Mouse (Mus musculus) lung, embryonic 16.5 days (tissue): ENCODE results near the gene B4galt5. TPM values are rescaled to one million over a fixed set of nuclear protein-coding genes. Genes with fewer than 3 reads are reported as not detected.
A peak's percentile ranks its signal among the peaks of the same experiment; 100 is the strongest.

Experiments used
- ATAC-seq: fragments of 200-750 bp; cut with Nextera tagmentation; 2 replicates; pipeline ENCODE4 v1.8.0; 2017; ENCODE audit warnings: low read depth, mild to moderate bottlenecking, moderate library complexity
- H3K27ac ChIP-seq: fragments of 300-500 bp; sonication (generic); 2 replicates; pipeline ENCODE4 v1.5.1; 2014; ENCODE audit warnings: mild to moderate bottlenecking, control low read depth, low read length
- H3K27me3 ChIP-seq: fragments of 300-500 bp; sonication (generic); 2 replicates; pipeline ENCODE4 v1.6.1; 2014; ENCODE audit warnings: low read depth, low read length, mixed read lengths; ENCODE audit not compliant: control insufficient read depth, insufficient read depth
- H3K36me3 ChIP-seq: fragments of 300-500 bp; sonication (generic); 2 replicates; pipeline ENCODE4 v1.6.1; 2014; ENCODE audit warnings: low read length; ENCODE audit not compliant: control insufficient read depth, insufficient read depth
- H3K4me1 ChIP-seq: fragments of 300-500 bp; sonication (generic); replicated peaks from 2 replicates; pipeline ENCODE4 v1.6.1; 2014; ENCODE audit warnings: low read length, mixed read lengths; ENCODE audit not compliant: control insufficient read depth, insufficient read depth
- H3K4me2 ChIP-seq: fragments of 300-500 bp; sonication (generic); 2 replicates; pipeline ENCODE4 v1.6.1; 2014; ENCODE audit warnings: low read depth, low read length, control low read depth
- H3K4me3 ChIP-seq: fragments of 300-500 bp; sonication (generic); 2 replicates; pipeline ENCODE4 v1.5.1; 2014; ENCODE audit warnings: mild to moderate bottlenecking, low read length, control low read depth
- H3K9ac ChIP-seq: fragments of 300-500 bp; sonication (generic); 2 replicates; pipeline ENCODE4 v1.6.1; 2014; ENCODE audit warnings: low read length, control low read depth
- H3K9me3 ChIP-seq: fragments of 300-500 bp; sonication (generic); 2 replicates; pipeline ENCODE4 v1.6.1; 2016; ENCODE audit warnings: low read length; ENCODE audit not compliant: control insufficient read depth
- WGBS: fragments of 180-500 bp; shearing (Covaris S2); extraction: QIAGEN DNeasy Blood & Tissue Kit; methylation state at CpG from one replicate; pipeline ENCODE4 v1.1.7; 2014; 5-methylcytosine and 5-hydroxymethylcytosine counted together
- polyA plus RNA-seq: library from polyadenylated mRNA; unstranded; fragments of >200 nt; fragmentation: Nextera tagmentation; extraction: Ambion mirVana; gene quantifications from 2 replicates; pipeline ENCODE4 v1.2.1, GENCODE M21; 2015

Gene B4galt5
- polyA plus RNA-seq, 1 experiment from 2014 or later: 7.3 TPM

DNA sequence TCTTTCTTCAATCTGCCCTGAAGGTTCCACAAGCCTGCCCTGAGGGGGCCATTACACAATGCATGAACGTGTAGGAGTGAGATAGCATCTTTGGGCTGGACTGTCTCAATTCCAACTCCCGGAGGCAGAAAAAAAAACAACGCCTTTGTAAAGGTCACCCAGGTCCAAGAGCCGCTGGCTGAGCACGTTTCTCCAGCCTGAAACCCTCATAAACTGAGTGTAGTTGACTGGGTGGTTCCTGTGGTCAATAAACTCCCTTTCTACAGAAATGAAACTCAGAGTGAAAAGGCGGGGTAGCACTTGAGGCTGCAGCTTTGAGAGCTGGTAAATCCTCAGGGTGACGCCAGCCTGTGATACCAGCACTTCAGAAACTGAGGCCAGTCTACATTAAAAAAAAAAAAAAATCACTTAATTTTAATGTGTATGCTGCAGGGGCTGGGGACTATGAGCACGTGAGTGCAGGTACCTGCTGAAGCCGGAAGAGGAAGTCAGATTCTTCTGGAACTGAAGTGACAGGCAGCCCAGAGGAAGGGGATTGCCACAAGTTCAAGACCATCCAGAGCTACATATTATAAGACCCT, 2.5 kb upstream of the B4galt5 start:
- peak overlapping the region; percentile 2; the same call in 1 of the 2 replicates for H3K4me2 ChIP-seq
- 31% methylated on average over 9 of the region's 9 CpGs for WGBS

DNA sequence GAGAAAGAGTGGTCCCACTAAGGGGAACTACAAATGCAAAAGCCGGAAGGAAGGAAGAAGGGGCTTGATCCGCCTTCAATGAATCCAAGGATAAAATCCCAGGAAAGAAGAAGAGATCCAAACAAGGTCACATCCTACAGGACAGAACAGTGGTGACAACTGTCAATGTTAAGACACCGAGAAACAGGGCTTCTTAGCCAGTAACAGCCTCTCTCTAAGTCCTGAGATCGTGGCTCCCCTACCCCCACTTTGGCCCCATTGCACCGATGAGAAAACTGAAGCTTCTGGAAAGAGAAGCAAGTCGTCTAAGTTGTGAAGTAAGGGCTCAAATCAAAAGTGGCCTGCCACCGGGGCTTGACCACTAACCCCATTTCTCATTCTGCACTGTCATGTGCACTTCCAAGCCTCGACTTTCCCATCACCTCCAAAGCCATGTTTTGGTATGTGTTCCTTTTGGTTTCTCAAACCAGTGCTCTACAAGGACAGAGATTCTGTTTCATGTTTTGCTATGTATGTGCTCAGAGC, 1.2 kb upstream of the B4galt5 start:
- 44% methylated on average over 8 of the region's 8 CpGs for WGBS
- Histone ChIP-seq H3K4me1 (peaks cover 20% of the 10 kb centered on the region), H3K4me3 (no peak overlapping the region), H3K27me3 (no peaks in the 10 kb centered on the region), H3K4me2 (peak overlapping the region; percentile 91), H3K27ac (no peak overlapping the region), H3K9ac (no peak overlapping the region), H3K9me3 (no peaks in the 10 kb centered on the region), H3K36me3 (no peaks in the 10 kb centered on the region)
- ATAC-seq: no peak

More for the DNA sequence above, 2.5 kb upstream of the B4galt5 start:
- H3K27ac ChIP-seq: peak overlapping the region; percentile 50
- no peak for ATAC-seq
- no peaks in the 10 kb centered on the region for H3K27me3 ChIP-seq
- no peaks in the 10 kb centered on the region for H3K36me3 ChIP-seq
- H3K4me1 ChIP-seq: peaks cover 20% of the 10 kb centered on the region
- no peak overlapping the region for H3K9ac ChIP-seq
- H3K9me3 ChIP-seq: no peaks in the 10 kb centered on the region
- H3K4me3 ChIP-seq: no peak overlapping the region

DNA sequence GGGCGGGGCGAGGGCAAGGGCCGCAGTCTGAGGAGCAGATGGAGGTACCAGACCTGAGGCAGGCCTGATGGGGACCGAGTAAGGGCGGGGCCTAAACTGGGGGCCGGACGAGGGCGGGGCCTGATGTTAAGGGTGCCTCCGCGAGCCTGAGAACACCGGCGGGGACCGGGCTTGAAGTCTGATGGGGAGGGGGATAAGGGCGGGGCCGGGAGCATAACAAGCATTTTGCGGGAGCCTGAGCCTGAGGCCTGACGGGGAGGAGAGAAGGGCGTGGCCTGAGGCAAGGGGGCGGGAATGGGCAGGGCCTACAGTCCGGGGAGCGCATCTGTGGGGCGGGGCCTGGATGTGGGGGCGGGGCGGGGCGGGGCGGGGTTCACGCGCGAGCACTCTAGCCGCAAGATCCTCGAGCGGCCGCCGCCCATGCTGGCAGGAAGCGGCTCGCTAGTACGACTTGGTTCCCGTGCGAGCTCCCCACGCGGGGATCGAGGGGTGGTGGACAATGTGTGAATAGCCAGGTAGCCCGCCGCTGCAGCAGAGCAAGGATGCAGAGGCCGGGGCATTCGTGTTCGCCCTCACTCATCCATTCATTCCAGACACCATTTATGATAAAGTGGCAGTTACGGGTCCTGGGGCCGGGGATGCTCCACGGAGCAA, 427 bp upstream of the B4galt5 start:
- ATAC-seq: peak; percentile 97
- Histone ChIP-seq H3K27me3 (no peaks in the 10 kb centered on the region), H3K9ac (peak overlapping the region; percentile 83), H3K4me2 (peak overlapping the region; percentile 91), H3K36me3 (no peaks in the 10 kb centered on the region), H3K4me1 (peaks cover 16% of the 10 kb centered on the region), H3K27ac (no peak overlapping the region), H3K9me3 (no peaks in the 10 kb centered on the region), H3K4me3 (peak overlapping the region; percentile 81)
- 2% methylated on average over 37 of the region's 50 CpGs for WGBS

DNA sequence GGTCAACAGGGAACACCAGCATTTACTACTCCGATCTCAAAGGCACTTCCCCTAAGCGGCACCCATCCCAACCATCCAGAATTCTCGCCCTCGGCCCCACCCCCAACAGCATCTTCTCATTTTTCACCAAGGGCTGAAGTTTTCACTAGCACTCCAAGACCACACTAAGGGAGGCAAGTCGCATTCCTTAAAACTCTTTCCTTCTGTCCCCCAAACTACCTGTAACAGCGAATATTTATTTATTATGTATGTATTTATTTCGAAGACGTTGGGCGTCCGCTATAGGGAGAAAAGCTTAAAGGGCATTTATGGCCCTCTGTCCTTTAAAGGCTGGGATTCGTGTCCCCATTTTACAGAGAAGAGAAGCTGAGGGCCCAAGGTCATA, 1.0 kb downstream of the B4galt5 start:
- peak overlapping the region; percentile 83 for H3K9ac ChIP-seq
- H3K27me3 ChIP-seq: no peaks in the 10 kb centered on the region
- no peak overlapping the region for H3K27ac ChIP-seq
- peaks cover 16% of the 10 kb centered on the region for H3K4me1 ChIP-seq
- peak overlapping the region; percentile 91 for H3K4me2 ChIP-seq
- peak overlapping the region; percentile 81 for H3K4me3 ChIP-seq
- H3K9me3 ChIP-seq: no peaks in the 10 kb centered on the region
- 4% methylated on average over 11 of the region's 11 CpGs for WGBS
- no peaks in the 10 kb centered on the region for H3K36me3 ChIP-seq
- no peak for ATAC-seq

- Histone ChIP-seq H3K4me3 (peak overlapping the region; percentile 81; the same call in 1 of the 2 replicates), H3K27ac (no peak overlapping the region)
- no peak for ATAC-seq
These were observed 1.6 kb downstream of the B4galt5 start for GRCm38 (mm10) chr2:167347361-167347760.

DNA sequence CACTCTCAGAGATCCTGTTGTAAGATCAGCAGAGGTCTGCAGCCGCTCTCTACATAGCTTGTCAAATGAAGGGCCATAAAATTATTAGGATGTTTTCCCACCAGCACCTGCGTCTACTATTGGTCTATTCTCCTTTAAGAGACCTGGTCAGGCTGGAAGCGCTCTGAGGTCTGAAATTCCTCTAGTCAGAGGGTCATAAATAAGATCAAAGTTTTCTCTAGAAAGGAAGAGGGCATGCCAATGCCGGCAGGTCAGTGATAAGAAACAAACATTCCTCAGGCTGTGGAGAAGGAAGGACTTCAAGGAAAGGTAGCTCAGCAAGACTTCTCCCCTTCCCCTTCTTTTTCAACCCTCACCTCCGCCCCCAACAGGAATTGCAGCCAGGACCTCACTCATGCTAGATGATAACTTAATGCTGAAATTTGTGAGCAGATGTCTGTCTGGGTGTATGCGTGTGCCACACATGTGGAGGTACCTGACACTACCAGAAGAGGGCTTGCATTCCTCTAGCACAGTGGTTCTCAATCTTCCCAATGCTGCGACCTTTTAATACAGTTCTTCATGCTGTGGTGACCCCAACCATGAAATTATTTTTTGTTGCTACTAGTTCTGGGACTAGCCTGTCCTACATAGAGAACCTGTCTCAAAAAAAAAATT, 3.3 kb downstream of the B4galt5 start:
- no peak overlapping the region for H3K4me2 ChIP-seq
- peaks cover 14% of the 10 kb centered on the region for H3K4me1 ChIP-seq
- H3K36me3 ChIP-seq: no peaks in the 10 kb centered on the region
- no peak overlapping the region for H3K4me3 ChIP-seq
- WGBS: 41% methylated on average over 7 of the region's 7 CpGs
- ATAC-seq: no peak
- H3K9me3 ChIP-seq: no peaks in the 10 kb centered on the region
- no peak overlapping the region for H3K27ac ChIP-seq
- no peaks in the 10 kb centered on the region for H3K27me3 ChIP-seq
- no peak overlapping the region for H3K9ac ChIP-seq

More at GRCm38 (mm10) chr2:167347361-167347760, 1.6 kb downstream of the B4galt5 start:
- Histone ChIP-seq H3K36me3 (no peaks in the 10 kb centered on the region), H3K9me3 (no peaks in the 10 kb centered on the region), H3K4me2 (peak overlapping the region; percentile 91), H3K9ac (no peak overlapping the region), H3K27me3 (no peaks in the 10 kb centered on the region), H3K4me1 (peaks cover 16% of the 10 kb centered on the region)
- 66% methylated on average over 4 of the region's 4 CpGs for WGBS

DNA sequence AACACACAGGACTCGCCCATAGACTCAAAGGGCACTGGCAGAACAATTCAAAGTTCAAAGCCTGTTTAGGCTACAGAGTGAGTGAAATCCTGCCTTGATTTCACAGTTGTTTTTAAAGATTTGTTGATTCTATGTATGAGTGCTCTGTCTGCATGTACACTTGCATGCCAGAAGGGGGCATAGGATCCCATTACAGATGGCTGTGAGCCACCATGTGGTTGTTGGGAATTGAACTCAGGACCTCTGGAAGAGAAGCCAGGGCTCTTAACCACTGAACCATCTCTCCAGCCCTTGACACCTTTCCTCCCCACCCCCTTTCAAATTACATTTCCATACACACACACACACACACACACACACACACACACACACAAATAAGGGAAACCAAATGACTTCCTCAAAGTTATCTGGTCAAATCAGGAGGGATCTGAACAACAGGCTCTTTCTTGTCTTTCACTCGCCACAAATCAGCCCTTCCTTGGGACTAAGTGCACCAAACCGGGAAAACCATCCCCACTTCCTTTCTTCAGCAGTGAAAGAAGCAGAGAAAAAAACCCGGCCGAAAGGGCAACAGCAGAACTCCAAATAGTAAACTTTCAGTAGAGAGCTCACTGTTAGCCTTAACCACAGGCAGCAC, 4.0 kb downstream of the B4galt5 start:
- Histone ChIP-seq H3K4me3 (no peak overlapping the region), H3K27ac (no peak overlapping the region), H3K36me3 (no peaks in the 10 kb centered on the region), H3K9ac (no peak overlapping the region), H3K4me1 (peaks cover 9% of the 10 kb centered on the region), H3K9me3 (no peaks in the 10 kb centered on the region), H3K4me2 (no peak overlapping the region), H3K27me3 (no peaks in the 10 kb centered on the region)
- ATAC-seq: no peak
- WGBS: 43% methylated on average over 5 of the region's 5 CpGs

- no peaks in the 10 kb centered on the region for H3K27me3 ChIP-seq
- peaks cover 6% of the 10 kb centered on the region for H3K4me1 ChIP-seq
- no peak overlapping the region for H3K9ac ChIP-seq
- no peak overlapping the region for H3K4me2 ChIP-seq
- WGBS: 61% methylated on average over 12 of the region's 12 CpGs
- H3K4me3 ChIP-seq: no peak overlapping the region
- H3K9me3 ChIP-seq: no peaks in the 10 kb centered on the region
- H3K27ac ChIP-seq: no peak overlapping the region
- no peaks in the 10 kb centered on the region for H3K36me3 ChIP-seq
- no peak for ATAC-seq
These were observed 5.4 kb downstream of the B4galt5 start for GRCm38 (mm10) chr2:167343369-167344140.
